Mouse (Mus musculus) heart, postnatal 0 days (tissue): ENCODE measurements around the gene Hoxc6.

Experiments
- CTCF ChIP-seq: IDR thresholded peaks from 2 replicates; pipeline ENCODE4 v1.5.1; 2016; ENCODE audit warnings: antibody characterized with exemption, control low read depth, low read depth
- EP300 ChIP-seq: IDR thresholded peaks from 2 replicates; pipeline ENCODE4 v1.6.1; 2016; ENCODE audit warnings: antibody characterized with exemption, low read depth

DNA sequence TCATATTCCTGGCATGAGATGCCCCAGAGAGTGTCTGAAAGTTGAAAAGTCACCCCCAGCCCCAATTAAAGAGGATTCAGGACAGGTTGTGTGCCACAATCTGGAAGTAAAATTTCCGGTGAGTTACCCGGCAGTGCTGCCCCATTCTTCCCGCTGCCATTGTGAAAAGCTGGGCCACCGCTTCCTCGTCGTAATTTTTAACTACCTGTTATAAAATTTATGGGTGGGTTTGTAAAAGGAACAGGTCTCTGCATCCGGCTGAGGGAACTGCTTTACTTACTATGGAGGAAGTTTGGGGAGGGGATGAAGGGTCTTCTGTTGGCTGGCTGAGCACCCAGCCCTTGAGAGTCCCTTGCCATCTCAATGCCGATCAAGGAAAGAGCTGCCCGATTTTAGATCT, 1.5 kb upstream of the Hoxc6 start:
- TF ChIP-seq CTCF (no peak), EP300 (no peak)
